Mouse (Mus musculus) kidney, adult 2 months (tissue): Measurements from ENCODE around the gene Disp2.

Experiments
- CTCF ChIP-seq: fragments of 200-500 bp; conservative IDR thresholded peaks from 2 replicates; pipeline ENCODE4 v1.5.1; 2011; ENCODE audit warnings: low read depth, mild to moderate bottlenecking, control low read depth, low read length, moderate library complexity, mixed read lengths; ENCODE audit not compliant: insufficient read depth, insufficient read length
- POLR2A ChIP-seq: fragments of 200-500 bp; IDR thresholded peaks from one replicate; pipeline ENCODE4 v1.6.1; 2011; ENCODE audit warnings: low read depth, low read length, control low read depth

GRCm38 (mm10) chr2:118756103-118756502, 23.4 kb upstream of the Disp2 start:
- TF ChIP-seq CTCF (no peak), POLR2A (no peak)
